Mouse (Mus musculus) lung, adult 2 months (tissue): ENCODE measurements around the gene Gm20716.

Experiments used
- CTCF ChIP-seq: fragments of 200-500 bp; IDR thresholded peaks from 2 replicates; pipeline ENCODE4 v1.5.1; 2011; ENCODE audit warnings: mild to moderate bottlenecking, low read length, control low read depth; ENCODE audit not compliant: insufficient read depth
- POLR2A ChIP-seq: fragments of 200-500 bp; IDR thresholded peaks from 2 replicates; pipeline ENCODE4 v1.6.1; 2011; ENCODE audit warnings: low read depth, mild to moderate bottlenecking, control low read depth, low read length, borderline replicate concordance; ENCODE audit errors: extremely low read depth

DNA sequence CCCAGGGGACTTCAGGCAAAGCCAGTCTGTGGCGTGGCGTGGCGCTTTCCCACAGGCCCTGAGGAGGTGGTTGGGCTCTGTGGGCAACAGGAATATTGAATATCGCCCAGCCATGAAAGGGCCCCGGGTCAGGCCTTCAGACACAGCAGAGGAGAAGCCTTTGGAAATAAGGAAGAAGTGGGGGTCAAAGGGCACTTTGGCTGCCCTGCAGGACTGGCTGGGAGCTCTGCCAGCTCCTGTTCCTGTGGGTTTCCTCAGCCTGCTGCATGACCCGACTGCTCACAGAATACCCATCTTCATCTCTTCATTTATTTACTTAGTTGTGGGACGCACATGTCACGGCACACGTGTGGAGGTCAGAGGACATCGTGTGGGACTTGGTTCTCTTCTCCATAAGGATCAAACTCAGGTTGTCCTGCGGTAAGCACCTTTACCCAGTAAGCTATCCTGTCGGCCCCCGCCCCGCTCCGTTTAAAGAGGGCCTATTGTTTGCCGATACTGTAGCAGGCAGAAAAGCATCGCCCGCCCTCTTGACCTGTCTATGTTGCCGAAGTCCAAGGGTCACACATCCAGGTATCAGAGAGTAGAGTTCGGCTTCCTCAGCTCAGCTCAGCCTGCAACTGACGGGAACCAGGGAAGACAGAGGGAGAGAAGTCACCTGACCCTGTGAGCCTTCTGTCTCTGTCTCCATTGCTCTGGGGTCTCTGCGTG lies 82.3 kb downstream of the Gm20716 start:
- TF ChIP-seq POLR2A (no peak), CTCF (no peak)
